Mouse (Mus musculus) small intestine, adult 2 months (tissue): ENCODE results near the gene Gramd1b.

ENCODE experiments used
- CTCF ChIP-seq: fragments of 200-500 bp; IDR thresholded peaks from 2 replicates; pipeline ENCODE4 v1.5.1; 2012; ENCODE audit warnings: low read depth, mild to moderate bottlenecking, control low read depth, inconsistent platforms, low read length, moderate library complexity, mixed read lengths; ENCODE audit not compliant: insufficient replicate concordance, insufficient read length; ENCODE audit errors: extremely low read depth
- POLR2A ChIP-seq: fragments of 200-500 bp; IDR thresholded peaks from 2 replicates; pipeline ENCODE4 v1.6.1; 2012; ENCODE audit warnings: low read depth, mild to moderate bottlenecking, control low read depth, inconsistent platforms, low read length, moderate library complexity

- TF ChIP-seq CTCF (no peak), POLR2A (no peak)
Observed at GRCm38 (mm10) chr9:40459304-40460280, 71.6 kb downstream of the Gramd1b start.
